Mouse (Mus musculus) MEL (cell line): ENCODE measurements around the gene Mycn.

ENCODE experiments used
- CHD1 ChIP-seq: IDR thresholded peaks from 2 replicates; pipeline ENCODE4 v1.6.1; 2012; ENCODE audit warnings: low read depth, mild to moderate bottlenecking, inconsistent platforms, low read length, improper control_type of control experiment
- CTCF ChIP-seq, 3 experiments: IDR thresholded peaks in 2 of 3; conservative IDR thresholded peaks in 1 of 3; 2 replicates each; pipeline ENCODE4 v1.5.1; 2011 to 2012; ENCODE audit warnings: low read length in 3 of 3, low read depth in 2 of 3, mild to moderate bottlenecking in 2 of 3, improper control_type of control experiment in 1 of 3, inconsistent platforms in 1 of 3, mixed read lengths in 1 of 3, moderate library complexity in 1 of 3; ENCODE audit not compliant: control insufficient read depth in 1 of 3, insufficient read depth in 1 of 3, poor library complexity in 1 of 3, severe bottlenecking in 1 of 3
- EP300 ChIP-seq, 2 experiments: IDR thresholded peaks; 2 replicates each; pipeline ENCODE4 v1.6.1; 2011; ENCODE audit warnings: improper control_type of control experiment in 2 of 2, low read length in 2 of 2, low read depth in 1 of 2, mild to moderate bottlenecking in 1 of 2
- GATA1 ChIP-seq: IDR thresholded peaks from 2 replicates; pipeline ENCODE4 v1.6.1; 2011; ENCODE audit warnings: low read depth, low read length, improper control_type of control experiment
- MAFK ChIP-seq: IDR thresholded peaks from 2 replicates; pipeline ENCODE4 v1.6.1; 2011; ENCODE audit warnings: low read depth, mild to moderate bottlenecking, low read length, improper control_type of control experiment, borderline replicate concordance
- MAX ChIP-seq: IDR thresholded peaks from 2 replicates; pipeline ENCODE4 v1.6.1; 2011; ENCODE audit warnings: low read length, improper control_type of control experiment
- MXI1 ChIP-seq: IDR thresholded peaks from 2 replicates; pipeline ENCODE4 v1.6.1; 2011; ENCODE audit warnings: mild to moderate bottlenecking, low read depth, low read length, improper control_type of control experiment
- POLR2A ChIP-seq, 2 experiments: IDR thresholded peaks; 2 replicates each; pipeline ENCODE4 v1.6.1; 2011 to 2012; ENCODE audit warnings: low read length in 2 of 2, mild to moderate bottlenecking in 2 of 2, control low read depth in 1 of 2, improper control_type of control experiment in 1 of 2, low read depth in 1 of 2, moderate library complexity in 1 of 2; ENCODE audit not compliant: control insufficient read depth in 1 of 2, insufficient read depth in 1 of 2, poor library complexity in 1 of 2
- POLR2AphosphoS2 ChIP-seq: IDR thresholded peaks from 2 replicates; pipeline ENCODE4 v1.6.1; 2011; ENCODE audit warnings: low read length, improper control_type of control experiment
- RAD21 ChIP-seq: IDR thresholded peaks from 2 replicates; pipeline ENCODE4 v1.6.1; 2011; ENCODE audit warnings: mild to moderate bottlenecking, low read depth, low read length, improper control_type of control experiment
- TCF12 ChIP-seq: IDR thresholded peaks from 2 replicates; pipeline ENCODE4 v1.6.1; 2014; ENCODE audit warnings: low read depth, mild to moderate bottlenecking, inconsistent platforms, low read length, improper control_type of control experiment, moderate library complexity
- ZKSCAN1 ChIP-seq: IDR thresholded peaks from 2 replicates; pipeline ENCODE4 v1.6.1; 2012; ENCODE audit warnings: low read depth, mild to moderate bottlenecking, inconsistent platforms, low read length, improper control_type of control experiment, moderate library complexity

DNA sequence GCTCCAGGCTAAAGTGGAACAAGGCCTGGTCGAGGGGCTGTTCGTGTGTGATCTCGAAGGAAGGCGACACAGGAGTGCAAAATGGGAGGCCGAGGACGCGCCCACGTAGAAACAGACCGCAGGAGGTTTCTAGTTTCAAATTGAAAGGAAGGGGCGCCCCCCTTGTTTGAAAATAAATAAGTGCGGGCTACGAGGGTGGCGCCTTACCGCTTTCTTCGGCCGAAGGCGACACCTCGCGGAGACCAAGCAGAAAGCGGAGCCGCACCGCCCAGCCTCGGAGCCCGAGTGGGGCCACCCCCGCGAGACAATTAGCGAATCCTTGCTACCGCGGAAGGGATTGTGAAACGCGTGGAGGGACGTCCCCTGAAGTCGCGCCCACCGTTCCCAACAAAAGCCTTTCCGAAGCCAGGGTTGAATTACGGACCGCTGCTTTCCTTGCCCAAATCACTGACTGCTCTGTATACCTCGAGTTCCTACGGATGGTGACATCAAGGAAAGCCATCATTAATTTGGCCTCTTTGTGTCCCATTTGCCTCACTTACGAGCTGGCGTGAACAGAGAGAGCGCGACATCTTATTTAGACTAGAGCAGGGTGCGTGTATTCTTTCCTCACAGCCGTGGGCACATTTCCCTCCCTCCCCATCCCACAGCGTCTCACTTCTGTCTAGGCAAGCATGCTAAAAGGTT, 793 bp upstream of the Mycn start:
- TF ChIP-seq ZKSCAN1: no peak
- no peak for TF ChIP-seq CTCF (IDR thresholded peaks at IDR 0.05 in 2 of 3, conservative IDR thresholded peaks at IDR 0.05 in 1 of 3; ENCODE audit: control insufficient read depth in 1 of 3, insufficient read depth in 1 of 3, low read depth in 2 of 3, low read length in 3 of 3, poor library complexity in 1 of 3, severe bottlenecking in 1 of 3)
- no peak for TF ChIP-seq CHD1
- TF ChIP-seq POLR2AphosphoS2: no peak
- TF ChIP-seq EP300 (IDR thresholded peaks at IDR 0.05; ENCODE audit: low read depth in 1 of 2, low read length in 2 of 2): no peak
- no peak for TF ChIP-seq MAX
- TF ChIP-seq MAFK: no peak
- no peak for TF ChIP-seq RAD21
- no peak for TF ChIP-seq GATA1
- TF ChIP-seq TCF12: no peak
- no peak for TF ChIP-seq MXI1
- TF ChIP-seq POLR2A (IDR thresholded peaks at IDR 0.05; ENCODE audit: control insufficient read depth in 1 of 2, insufficient read depth in 1 of 2, low read depth in 1 of 2, low read length in 2 of 2, poor library complexity in 1 of 2): no peak
